Mouse (Mus musculus): Measurements from ENCODE around the gene Nkpd1. TPM values are rescaled to one million over a fixed set of nuclear protein-coding genes. Genes with fewer than 3 reads are reported as not detected.

Gene Nkpd1
- total RNA-seq (2021), result under 1 TPM; 0.17 to 0.28 TPM
- long read RNA-seq, experiment 1, partial matches to known transcripts, result 1 of 1 reads
- long read RNA-seq, experiment 1, other reads (novel, unspliced or antisense), result 0 of 1 reads
- long read RNA-seq, experiment 2, result 0 reads

DNA sequence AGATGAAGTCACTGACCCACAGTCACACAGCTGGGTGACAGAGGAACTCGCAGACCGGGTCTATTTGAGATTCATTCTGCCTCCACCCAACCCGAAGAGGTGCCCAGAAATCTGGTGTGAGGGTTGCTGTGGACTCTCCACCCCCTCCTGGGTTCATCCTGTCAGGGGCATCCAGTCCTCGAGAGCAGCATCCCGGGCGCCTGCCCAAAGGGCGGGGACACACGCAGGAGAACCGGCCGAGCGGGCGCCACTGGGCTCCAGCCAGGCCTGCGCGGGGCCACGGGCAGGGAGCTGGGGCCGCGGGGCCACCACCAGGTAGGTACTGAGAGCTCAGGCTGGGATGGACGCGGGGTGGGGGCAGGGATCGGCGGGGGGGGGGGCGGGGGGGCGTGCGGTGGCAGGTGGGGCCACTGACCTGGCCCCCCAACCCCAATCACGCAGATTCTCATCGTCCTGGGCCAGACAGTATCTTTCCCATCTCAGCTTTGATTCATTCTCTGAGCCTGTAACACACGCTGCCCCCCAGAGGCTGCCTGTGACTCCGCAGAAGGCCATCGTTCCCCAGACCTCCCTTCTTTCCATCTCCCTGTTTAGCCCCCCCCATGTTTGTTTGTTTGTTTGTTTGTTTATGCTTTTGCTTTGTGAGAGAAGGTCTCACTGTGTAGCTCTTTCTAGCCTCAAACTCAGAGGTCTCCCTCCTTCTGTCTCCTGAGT, at the start of gene Nkpd1:
Gene Nkpd1 (plus strand): TSS at position 187 of the 714 bp plus-strand sequence.
- no peak for DNase-seq (ENCODE audit: low spot score in 2 of 2)

DNA sequence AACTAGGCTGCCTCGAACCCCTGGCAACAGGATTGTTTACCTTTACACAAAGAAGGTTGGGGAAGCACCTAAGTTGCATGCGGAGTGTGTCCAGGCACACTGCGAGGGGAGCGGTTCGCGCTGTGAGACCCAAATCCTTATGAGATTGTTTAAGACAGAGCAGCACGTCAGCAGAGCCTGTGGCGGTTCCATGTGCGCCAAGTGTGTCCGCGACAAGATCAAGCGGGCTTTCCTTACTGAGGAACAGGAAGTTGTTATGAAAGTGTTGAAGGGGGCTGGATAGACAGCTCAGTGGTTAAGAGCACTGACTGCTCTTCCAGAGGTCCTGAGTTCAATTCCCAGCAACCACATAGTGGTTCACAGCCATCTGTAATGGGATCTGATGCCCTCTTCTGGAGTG, 49.4 kb upstream of the Nkpd1 start:
- no peak for DNase-seq (ENCODE audit: low spot score in 2 of 2)

DNA sequence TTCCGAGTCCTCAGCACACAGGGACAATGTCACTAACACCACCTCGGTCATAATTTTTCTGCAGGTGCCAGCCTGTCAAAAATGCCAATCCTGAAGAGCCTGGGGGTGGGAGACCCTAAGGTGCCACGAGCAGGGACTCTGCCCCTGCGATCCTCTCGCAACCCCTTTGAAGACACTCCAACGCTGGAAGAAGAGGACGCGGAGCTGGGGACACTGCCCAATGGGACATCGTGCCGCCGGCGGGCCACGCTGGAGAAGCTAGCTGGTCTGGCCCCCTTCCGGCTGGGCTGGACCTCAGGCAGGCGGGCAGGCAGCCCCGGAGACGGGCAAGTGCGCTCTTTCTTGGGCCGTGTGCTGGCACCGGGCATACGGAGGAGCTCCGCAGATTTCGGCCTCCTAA, 48.2 kb upstream of the Nkpd1 start:
- DNase-seq (ENCODE audit: low spot score in 2 of 2), result no peak

DNA sequence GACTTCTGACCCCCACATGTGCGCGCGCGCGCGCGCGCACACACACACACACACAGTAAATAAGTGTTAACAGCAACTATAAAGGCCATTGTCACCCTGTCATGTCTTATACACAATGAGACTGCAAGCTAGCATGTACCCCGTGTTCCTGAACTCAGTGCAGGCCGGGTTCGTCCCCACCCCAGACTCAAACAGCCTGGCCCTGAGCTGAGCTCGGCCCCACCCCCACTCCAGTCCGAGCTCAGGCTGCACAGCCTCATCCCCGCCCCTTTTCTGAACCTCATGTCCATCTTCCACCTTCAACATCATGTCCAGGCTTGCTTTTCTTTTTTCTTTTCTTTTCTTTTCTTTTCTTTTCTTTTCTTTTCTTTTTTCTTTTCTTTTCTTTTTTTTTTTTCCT, 47.3 kb upstream of the Nkpd1 start:
- DNase-seq (ENCODE audit: low spot score in 2 of 2), result no peak

DNA sequence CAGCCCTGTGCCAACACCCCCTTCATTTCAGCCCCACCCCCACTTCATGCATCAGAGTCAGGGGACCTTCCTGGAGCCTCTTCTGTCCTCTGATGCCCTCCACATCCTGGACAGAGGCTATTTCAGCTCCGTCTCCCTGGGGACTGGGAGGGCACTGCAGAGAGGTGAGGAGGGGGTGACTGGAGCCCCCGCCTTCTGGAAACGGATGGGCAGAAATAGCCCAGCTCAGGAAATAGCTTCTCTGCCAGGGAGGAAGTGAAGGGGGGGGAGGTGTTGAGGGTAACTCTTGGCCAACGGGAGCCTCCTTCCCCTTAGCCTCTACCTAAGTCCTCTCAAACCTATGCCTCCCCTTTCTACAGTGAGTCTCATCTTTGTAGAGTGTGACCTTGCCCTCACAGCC, 45.2 kb upstream of the Nkpd1 start:
- no peak for DNase-seq (ENCODE audit: low spot score in 2 of 2)

DNA sequence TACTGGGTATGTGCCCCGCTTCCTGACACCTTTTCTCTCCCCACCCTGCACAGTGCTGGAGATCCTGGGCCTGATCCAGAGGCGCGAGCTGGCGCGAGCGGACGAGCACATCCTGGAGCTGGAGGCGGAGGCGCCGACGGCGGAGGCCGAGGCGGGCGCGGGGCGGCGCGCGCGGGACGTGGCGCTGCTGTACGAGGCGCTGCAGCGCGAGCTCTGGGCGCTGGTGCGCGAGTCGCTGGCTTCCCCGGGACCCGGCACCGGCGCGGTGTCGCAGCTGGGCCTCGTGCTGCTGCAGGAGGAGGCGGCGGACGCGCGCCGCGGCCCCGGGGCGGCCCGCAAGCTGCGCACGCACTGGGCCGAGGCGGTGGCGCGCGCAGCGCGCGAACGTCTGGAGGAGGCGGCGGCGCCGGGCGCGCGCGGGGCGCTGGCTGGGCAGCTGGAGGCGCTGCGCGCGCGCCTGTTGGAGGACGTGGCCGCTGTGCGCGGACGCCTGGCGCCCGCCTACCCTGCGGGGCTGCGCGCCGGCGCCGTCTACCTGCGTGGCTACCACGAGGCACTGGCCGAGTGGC, 43.7 kb upstream of the Nkpd1 start:
- DNase-seq (ENCODE audit: low spot score in 2 of 2), result peak; percentile 60 to 64

DNA sequence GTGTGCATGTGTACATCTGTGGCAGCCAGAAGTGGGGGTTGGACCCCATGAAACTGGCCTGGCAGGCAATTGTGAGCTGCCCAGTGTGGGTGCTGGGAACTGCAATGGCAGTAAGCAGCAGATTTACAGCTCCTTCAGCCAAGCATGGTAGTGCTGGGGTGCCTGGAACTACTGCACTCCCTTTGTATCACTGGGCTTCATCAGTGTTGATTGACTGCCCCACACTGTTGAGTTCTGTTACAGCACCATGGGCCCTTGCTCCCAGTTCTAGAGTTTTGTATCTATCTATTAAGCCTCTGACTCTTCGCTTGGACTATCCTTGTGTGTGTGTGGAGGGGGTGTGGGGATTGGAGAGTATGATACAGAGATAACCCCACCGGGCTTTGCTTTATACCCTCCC, 40.6 kb upstream of the Nkpd1 start:
- DNase-seq (ENCODE audit: low spot score in 2 of 2), result no peak

DNA sequence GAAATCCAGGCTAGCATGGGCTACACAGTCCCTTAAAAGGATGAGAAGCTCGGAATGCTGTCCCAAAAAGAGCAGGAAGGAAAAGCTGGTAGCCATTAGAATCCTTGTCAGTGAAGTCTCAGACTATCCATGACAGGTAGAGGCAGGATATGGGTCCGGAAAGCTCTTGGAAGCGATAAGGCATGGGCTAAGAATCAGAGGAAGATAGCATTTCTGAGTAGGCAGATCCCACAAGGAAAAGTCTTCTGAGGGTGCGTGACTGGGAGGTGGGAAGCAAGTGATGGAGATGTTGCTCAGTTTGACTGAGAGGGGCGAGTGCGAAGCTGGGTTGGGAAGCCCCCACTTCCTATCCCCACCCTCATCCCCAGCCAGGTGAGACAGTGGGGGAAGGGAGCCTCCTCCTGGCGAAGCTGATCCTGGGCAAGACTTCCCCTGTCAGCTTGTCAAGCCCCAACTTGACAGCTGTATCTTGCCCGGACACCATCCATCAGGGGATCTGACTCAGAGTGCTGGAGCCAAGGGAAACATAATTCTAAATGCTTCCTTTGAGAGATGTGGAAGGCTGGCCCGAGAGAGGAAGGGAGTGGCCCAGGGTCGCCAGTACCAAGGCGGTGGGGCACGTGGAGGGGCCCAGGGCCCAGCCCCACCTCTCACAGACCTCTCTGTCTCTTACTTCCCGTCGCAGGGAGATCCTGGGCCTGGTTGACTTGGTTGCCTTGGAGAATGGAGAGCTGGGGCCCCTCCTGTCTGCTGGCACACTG, 39.8 kb upstream of the Nkpd1 start:
- no peak for DNase-seq (ENCODE audit: low spot score in 2 of 2)

DNA sequence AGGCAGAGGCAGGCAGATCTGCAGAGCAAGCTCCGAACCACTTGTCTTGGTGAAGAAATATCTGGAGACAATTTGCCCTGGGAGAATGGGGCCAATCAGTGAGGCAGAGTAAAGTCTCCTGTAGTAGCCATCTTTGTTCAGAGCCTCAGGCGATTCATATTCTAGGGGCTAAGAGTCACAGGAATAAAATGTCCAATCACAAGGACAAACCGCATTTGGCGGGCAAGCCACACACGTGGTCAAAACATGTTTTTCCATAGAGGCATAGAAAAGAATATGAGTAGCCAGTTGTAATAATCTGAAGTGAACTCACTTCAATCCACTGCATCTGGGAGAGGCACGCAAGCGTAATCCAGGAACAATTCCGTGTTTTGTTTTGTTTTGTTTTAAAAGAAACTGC, 34.4 kb upstream of the Nkpd1 start:
- DNase-seq (ENCODE audit: low spot score in 2 of 2), result no peak

DNA sequence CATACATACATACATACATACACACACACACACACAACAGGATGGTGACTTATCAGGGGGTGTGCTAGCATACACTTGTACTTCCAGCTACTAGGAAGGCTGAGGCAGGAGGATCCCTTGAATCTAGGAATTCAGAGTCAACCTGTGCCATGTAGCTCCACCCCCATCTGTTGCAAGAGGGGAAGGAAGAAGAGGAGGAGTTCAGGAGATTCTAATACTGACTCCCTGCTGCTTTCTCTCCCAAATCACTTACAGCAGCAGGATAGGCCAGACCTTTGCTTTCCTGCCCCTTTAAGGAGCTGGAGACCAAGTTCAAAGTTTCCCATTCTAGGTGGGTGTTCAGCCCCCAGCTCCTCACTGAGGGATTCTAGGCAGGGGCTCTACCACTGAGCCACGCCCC, 32.1 kb upstream of the Nkpd1 start:
- DNase-seq (ENCODE audit: low spot score in 2 of 2), result no peak

DNA sequence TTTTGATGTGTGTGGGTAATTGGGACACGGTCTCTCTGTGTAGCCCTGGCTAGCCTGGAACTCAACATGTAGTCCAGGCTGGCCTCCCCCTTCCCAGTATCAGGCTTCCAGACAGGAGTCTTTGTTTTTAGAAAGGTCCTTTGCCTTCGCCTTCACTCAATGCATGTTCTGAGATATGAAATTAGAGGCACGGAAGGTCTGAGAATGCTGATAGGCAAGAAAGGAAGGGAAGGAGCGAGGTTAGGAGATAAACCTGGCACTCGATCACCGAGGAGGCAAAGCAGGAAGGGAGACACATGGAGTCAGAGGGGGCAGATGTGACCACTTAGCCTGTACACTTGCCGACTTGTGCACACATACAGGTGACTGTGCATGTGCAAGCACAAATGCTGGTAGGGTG, 31.1 kb upstream of the Nkpd1 start:
- DNase-seq (ENCODE audit: low spot score in 2 of 2), result no peak

DNA sequence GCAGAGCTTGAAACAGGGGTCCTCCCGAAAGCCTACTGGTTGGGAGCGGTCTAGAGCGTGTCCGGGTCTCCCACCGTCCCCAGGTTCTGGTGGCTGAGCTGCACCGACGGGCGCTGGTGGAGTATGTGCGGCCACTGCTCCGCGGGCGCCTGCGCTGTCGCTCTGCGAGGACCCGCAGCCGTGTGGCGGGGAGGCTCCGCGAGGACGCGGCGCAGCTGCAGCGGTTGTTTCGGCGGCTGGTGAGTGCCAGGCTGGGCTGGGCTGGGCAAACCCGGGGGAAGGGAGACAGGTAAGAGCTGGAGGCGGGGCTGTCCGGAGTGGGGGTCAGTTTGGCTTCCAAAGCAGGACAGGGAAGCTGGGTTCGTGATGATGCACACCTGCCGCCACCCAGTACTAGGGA, 28.1 kb upstream of the Nkpd1 start:
- no peak for DNase-seq (ENCODE audit: low spot score in 2 of 2)

DNA sequence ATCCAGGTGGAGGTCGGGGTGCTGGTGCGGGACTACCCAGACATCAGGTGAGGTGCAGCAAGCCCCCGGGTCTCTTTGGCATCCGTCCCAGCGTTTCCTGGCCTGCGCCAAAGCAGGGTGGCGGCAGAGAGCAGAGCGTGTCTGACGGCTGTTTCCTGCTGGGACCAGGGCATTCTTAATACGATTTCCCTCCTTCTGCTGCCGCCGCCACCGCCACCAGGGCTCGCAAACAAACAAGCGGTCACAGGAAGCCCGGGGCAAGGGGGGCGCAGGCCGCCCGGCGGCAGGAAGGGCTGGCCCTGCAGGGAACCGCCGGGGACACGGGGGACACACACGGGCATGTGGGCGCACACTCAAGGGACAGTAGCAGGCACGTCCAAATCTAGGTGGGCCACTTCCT, 25.9 kb upstream of the Nkpd1 start:
- no peak for DNase-seq (ENCODE audit: low spot score in 2 of 2)

DNA sequence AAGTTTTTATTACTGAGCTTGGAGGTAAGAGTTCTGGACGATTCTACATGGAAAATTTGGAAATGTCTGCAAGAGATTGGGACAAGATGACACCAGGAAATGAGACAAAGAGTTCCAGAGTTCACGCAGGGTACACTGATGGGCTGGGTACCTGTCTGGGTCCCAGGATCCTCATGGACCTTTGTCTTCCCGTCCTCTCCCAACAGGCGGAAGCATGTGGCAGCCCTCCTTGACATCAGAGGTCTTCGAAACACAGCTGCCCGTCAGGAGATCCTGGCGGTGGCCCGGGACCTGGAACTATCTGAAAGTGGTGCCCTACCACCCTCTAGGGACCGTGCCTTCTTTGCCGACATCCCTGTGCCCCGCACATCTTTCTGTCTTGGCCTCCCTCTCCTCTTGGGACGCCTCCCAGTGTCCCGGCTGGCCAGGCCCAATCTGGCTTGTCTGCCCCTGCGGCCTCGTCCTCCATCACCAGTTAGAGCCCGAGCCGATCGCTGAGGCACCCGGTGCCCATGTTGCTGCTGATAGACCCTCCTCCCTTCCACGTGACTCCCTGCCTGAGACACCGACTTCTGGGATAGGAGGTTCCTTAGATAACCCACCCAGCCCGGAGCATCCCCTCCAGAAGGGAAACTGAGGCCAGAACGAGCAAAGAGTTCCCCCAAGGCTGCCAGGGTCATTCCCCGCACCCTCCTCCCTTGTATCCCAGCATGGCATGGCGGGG, 22.7 kb upstream of the Nkpd1 start:
- DNase-seq (ENCODE audit: low spot score in 2 of 2), result no peak

DNA sequence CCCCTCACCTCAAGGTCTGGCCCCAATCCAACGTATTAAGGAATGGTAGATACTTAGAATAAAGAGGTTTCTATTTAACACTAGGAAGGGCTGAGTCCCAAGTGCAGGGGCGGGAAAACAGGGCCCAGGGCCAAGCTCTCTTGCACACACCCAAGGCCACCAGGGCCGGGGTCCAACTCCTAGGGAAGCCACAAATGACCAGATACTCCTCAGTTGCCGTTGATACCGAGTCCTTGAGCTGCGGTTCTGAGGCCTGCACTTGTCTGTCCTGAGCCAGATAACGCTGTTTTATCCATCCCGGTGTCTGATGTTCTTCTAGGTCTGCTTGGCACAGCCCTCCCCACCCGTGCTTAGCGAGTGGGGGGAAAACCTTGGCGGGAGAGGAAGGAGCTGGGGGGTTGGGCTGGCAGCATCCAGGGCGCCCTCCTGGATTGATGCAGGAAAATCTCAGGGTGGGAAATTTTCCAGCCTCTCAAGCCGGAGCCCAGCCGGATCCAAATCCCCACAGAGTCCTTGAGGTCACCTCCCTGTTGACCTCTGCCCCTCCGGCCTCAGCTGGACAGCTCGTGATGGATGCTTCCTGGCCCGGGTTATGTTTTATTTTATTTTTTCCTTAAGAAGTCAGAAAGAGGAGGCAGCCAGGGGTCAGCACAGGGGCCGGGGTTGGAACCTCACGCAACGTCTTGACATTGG, 22.0 kb upstream of the Nkpd1 start:
- DNase-seq (ENCODE audit: low spot score in 2 of 2), result no peak

DNA sequence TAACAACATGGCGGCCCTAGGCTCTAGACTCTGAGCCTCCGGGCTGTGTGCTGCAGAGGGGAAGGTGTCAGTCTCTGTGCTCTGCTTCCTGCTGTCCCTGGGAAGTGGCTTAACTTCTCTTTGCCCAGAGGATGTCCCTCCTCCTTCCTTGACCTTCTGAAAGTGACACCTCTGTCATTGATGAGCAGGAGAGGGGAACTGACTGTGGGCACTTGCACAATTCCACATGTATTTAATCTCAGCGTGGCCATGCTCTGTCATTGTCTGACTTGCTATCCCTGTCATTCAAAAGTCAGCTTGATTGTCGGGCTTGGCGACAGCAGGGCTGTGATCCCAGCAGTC, 21.5 kb upstream of the Nkpd1 start:
- no peak for DNase-seq (ENCODE audit: low spot score in 2 of 2)

DNA sequence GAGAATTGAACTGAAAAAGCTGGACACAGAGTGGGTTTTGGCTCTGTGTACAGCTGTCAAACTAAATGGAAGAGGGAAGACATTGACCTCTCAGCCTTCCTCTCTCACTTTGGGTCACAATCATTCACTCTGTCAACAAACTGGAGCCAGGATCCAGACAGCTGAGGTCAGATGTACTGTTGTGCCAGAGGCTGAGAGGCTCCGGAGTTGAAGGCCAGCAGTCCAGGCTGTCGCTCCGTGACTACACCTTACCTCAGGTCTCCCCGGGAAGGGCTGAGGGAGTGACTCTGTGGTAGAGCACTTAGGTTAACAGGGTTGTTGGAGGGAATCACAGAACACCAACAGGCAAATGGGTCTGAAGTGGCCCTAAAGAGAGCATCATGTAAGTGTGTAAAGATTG, 19.3 kb upstream of the Nkpd1 start:
- DNase-seq (ENCODE audit: low spot score in 2 of 2), result no peak

DNA sequence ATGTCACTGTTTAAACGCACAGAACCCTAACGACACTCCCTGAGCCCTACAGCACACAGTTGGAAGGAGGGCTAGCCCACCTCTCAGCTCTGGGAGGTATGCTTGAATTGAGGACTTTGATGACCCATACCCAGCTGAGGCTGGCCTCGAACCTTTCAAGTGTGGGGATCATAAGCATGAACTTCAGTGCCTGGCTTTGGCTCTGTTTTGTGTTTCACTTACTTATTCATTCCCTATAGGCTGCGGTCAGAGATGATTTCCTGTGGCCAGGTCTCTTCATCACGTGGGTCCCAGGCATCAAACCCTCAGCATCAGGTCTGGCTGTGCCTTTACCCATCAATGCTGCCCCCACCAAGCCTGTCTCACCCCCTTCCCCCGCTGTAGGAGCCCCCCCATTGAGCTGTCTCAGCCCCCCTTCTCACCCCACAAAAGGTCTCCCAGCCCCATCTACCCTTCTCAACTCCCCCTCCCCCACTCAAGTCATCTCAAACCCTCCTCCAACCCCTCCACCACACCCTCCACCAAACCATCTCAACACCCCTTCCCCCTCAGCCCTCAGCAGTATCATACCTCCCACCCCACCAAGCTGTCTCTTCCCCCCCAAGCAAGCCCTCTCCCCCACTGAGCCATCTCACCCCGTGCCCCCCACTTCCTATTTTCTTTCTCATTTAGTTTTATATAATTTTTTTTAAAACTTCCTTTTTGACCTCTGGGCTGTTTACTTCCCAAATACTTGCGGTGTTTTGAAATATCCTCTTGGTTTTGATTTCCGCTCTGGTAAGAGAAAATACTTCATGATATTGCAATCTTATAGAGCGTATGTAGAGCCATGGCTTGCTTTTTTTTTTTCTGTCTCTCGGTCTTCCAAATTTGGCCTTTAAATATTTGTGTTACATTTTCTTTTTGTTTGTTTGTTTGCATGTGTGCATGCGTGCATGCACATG, 16.9 kb upstream of the Nkpd1 start:
- no peak for DNase-seq (ENCODE audit: low spot score in 2 of 2)

DNA sequence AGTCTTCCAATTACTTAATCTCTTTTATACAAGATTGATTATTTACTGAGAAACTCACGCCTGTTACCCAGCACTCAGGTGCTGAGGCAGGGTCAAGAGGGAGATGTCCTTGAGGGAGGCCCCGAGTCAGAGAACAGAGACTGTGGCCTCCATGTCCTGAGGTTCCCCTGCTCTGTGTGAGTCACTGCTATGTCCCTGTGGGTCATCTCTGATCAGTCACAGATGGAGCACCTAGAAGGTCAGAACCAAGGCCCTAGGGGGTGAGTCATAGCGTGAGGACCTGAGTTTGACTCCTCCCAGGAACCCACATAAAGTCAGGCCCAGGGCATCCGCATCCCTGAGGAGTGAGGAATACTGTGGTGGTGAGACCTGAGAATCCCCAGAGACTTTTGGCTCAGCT, 16.0 kb upstream of the Nkpd1 start:
- no peak for DNase-seq (ENCODE audit: low spot score in 2 of 2)

DNA sequence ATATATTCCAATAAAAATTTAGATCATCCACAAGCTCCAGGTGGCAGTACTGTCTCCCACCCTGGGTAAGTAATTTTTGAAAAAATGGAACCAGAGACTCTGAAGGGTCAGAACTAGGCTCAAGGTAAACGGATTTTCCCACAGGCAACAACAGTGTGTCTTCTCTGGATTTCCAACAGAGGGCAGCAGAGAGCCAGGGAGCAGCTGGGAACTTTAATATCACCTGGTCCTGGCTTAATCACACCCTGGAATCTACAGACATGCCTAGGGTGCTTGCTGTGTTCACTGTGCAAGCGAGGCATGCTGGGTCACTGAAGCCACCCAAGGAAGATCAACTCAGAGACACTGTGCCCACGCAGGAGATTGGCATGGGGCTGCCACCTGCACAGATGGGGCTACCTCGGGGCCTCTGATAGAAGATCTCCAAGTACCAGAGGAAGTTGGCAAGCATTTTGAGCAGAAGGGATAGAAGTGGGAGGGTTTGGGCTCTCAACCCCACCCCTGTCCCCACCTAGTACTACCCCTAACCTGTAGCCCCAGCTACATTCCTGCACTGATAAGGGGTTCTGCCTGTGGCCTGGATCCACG, 14.1 kb upstream of the Nkpd1 start:
- DNase-seq (ENCODE audit: low spot score in 2 of 2), result no peak
